In the genomic region with DNA sequence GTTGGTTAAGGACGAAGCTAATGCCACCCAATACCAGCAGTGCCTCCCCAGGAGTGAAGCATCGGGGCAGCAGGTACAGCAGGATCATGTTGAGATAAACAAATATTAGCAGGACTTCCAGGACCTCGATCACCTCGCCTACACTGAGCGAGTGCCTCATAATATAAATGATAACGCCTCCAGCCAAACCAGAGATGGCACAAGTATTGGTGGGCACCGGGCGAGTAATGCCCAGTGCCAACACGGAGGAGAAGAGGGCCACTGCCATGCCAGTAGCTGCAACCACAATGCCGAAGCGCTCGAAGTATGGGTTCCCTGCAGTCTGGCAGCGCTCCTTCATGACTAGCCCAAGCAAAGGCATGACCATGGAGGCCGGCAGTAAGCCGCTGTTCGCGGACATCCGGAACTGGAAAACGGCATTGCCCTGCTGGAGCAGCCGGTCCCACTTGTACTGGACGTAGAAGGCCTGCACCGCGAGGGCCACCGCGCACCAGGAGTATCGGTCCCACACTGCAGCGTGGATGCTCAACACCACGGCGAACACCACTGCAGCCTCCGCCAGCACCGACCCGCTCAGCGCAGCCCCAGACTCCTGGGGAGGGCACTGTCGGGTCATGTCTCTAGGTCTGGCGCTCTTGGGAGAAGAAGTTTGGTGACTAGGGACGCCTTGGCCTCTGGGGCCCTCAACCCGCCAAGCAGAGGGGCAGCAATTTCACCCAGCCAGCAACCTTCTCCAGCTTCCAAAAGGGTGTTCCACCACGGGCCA, we compare ENCODE assay signal across 8 mouse cellular contexts. TPM values are rescaled to one million over a fixed set of nuclear protein-coding genes. Genes with fewer than 3 reads are reported as not detected.
A peak's percentile ranks its signal among the peaks of the same experiment; 100 is the strongest.
DNase-seq lines count a peak whose midpoint lies in the region; ATAC-seq and TF ChIP-seq lines count a peak whose summit lies in the region.

No protein-coding gene starts in this region.

- peak; percentile 34; the same call in 1 of the 2 replicates for ATAC-seq in cerebellum, adult (ENCODE audit: insufficient number of reproducible peaks, low FRiP score, low TSS enrichment)
- peak; percentile 34 for ATAC-seq in heart, postnatal 0 days (ENCODE audit: insufficient read depth, low read depth)
- peak; percentile 62 for ATAC-seq in liver, embryonic 13.5 days (ENCODE audit: low read depth)
- ATAC-seq in stomach, embryonic 15.5 days (ENCODE audit: insufficient read depth, low FRiP score, low read depth): peak; percentile 50; the same call in 1 of the 2 replicates

- peak overlapping the region; percentile 67 for H3K9ac ChIP-seq in heart, postnatal 0 days (replicated peaks; ENCODE audit: low read depth, low read length)
- peak overlapping the region; percentile 89 for H3K9ac ChIP-seq in liver, embryonic 13.5 days
- peak overlapping the region; percentile 77 for H3K9ac ChIP-seq in stomach, embryonic 15.5 days

- peaks cover 9% of the 10 kb centered on the region; the same call in 1 of the 2 replicates for H3K4me1 ChIP-seq in heart, postnatal 0 days (ENCODE audit: control insufficient read depth, insufficient read depth)
- H3K4me1 ChIP-seq in liver, embryonic 13.5 days (replicated peaks): peaks cover 40% of the 10 kb centered on the region
- H3K4me1 ChIP-seq in stomach, embryonic 15.5 days: peaks cover 20% of the 10 kb centered on the region

- no peak for DNase-seq in cerebellum, adult 11-12 months
- DNase-seq in right cerebral cortex, postnatal 14 days: peak; percentile 26
- no peak for DNase-seq in right cerebral cortex, postnatal 25 days
- no peak for DNase-seq in heart, postnatal 0 days (ENCODE audit: low spot score)
- DNase-seq in liver, embryonic 13.5 days: no peak
- no peak for DNase-seq in Muller cell, postnatal 12 days (ENCODE audit: inconsistent ontology term)

- TF ChIP-seq EP300 in heart, postnatal 0 days (IDR thresholded peaks at IDR 0.05; ENCODE audit: low read depth): no peak

- H3K27me3 ChIP-seq in heart, postnatal 0 days (ENCODE audit: control insufficient read depth, insufficient read depth, low read length): no peaks in the 10 kb centered on the region
- no peaks in the 10 kb centered on the region for H3K27me3 ChIP-seq in liver, embryonic 13.5 days
- H3K27me3 ChIP-seq in stomach, embryonic 15.5 days (replicated peaks): no peaks in the 10 kb centered on the region

- H3K27ac ChIP-seq in heart, postnatal 0 days (ENCODE audit: low read depth): peak overlapping the region; percentile 58
- H3K27ac ChIP-seq in liver, embryonic 13.5 days: peak overlapping the region; percentile 47; the same call in 1 of the 2 replicates
- H3K27ac ChIP-seq in stomach, embryonic 15.5 days: peak overlapping the region; percentile 23; the same call in 1 of the 2 replicates

- WGBS in heart, postnatal 0 days: 12% methylated on average over 38 of the region's 38 CpGs
- WGBS in liver, embryonic 13.5 days (ENCODE audit: insufficient replicate concordance): 9% methylated on average over 38 of the region's 38 CpGs
- WGBS in stomach, embryonic 15.5 days: 12% methylated on average over 38 of the region's 38 CpGs

- peak overlapping the region; percentile 84 for H3K4me3 ChIP-seq in heart, postnatal 0 days (ENCODE audit: low read depth, low read length)
- H3K4me3 ChIP-seq in liver, embryonic 13.5 days (replicated peaks): peak overlapping the region; percentile 90
- H3K4me3 ChIP-seq in stomach, embryonic 15.5 days (replicated peaks): peak overlapping the region; percentile 97

- H3K36me3 ChIP-seq in heart, postnatal 0 days (replicated peaks; ENCODE audit: control insufficient read depth, insufficient read depth, low read length): peaks cover 7% of the 10 kb centered on the region; the same call in 1 of the 2 replicates
- H3K36me3 ChIP-seq in liver, embryonic 13.5 days: peaks cover 9% of the 10 kb centered on the region; the same call in 1 of the 2 replicates
- no peaks in the 10 kb centered on the region for H3K36me3 ChIP-seq in stomach, embryonic 15.5 days

- peak overlapping the region; percentile 84 for H3K4me2 ChIP-seq in heart, postnatal 0 days (ENCODE audit: low read depth, low read length)
- peak overlapping the region; percentile 96 for H3K4me2 ChIP-seq in liver, embryonic 13.5 days
- H3K4me2 ChIP-seq in stomach, embryonic 15.5 days: peak overlapping the region; percentile 98

- no peaks in the 10 kb centered on the region for H3K9me3 ChIP-seq in heart, postnatal 0 days (replicated peaks; ENCODE audit: control insufficient read depth, low read length)
- H3K9me3 ChIP-seq in liver, embryonic 13.5 days (replicated peaks): no peaks in the 10 kb centered on the region
- H3K9me3 ChIP-seq in stomach, embryonic 15.5 days: no peaks in the 10 kb centered on the region

- no peak for TF ChIP-seq CTCF in heart, postnatal 0 days (IDR thresholded peaks at IDR 0.05; ENCODE audit: low read depth)

RNA-seq across cellular contexts. Expression of a gene that starts 0.5 kb away (rescaled TPM):
- 45.4 and 53.8 TPM in 2 replicates for total RNA-seq in heart, postnatal 0 days (2014; rRNA removed; ENCODE audit: low replicate concordance)
- polyA plus RNA-seq in heart, postnatal 0 days (2015; fragmentation: Nextera tagmentation; extraction: Ambion mirVana): 27.2 and 32.8 TPM in 2 replicates
- 14.0 and 14.4 TPM in 2 replicates for polyA plus RNA-seq in liver, embryonic 13.5 days (2015; fragmentation: Nextera tagmentation; extraction: Ambion mirVana)
- 33.2 and 33.3 TPM in 2 replicates for polyA plus RNA-seq in stomach, embryonic 15.5 days (2015; fragmentation: Nextera tagmentation; extraction: Ambion mirVana)

RNA-seq across cellular contexts. Expression of a gene that starts 0.6 kb away (rescaled TPM):
- total RNA-seq in heart, postnatal 0 days (2014; rRNA removed; ENCODE audit: low replicate concordance): 24.6 and 32.3 TPM in 2 replicates
- polyA plus RNA-seq in heart, postnatal 0 days (2015; fragmentation: Nextera tagmentation; extraction: Ambion mirVana): 10.5 and 11.0 TPM in 2 replicates
- 15.5 and 20.0 TPM in 2 replicates for polyA plus RNA-seq in liver, embryonic 13.5 days (2015; fragmentation: Nextera tagmentation; extraction: Ambion mirVana)
- 22.4 and 29.7 TPM in 2 replicates for polyA plus RNA-seq in stomach, embryonic 15.5 days (2015; fragmentation: Nextera tagmentation; extraction: Ambion mirVana)

RNA-seq across cellular contexts. Expression of a gene that starts 4.8 kb away (rescaled TPM):
- not detected in 2 replicates for total RNA-seq in heart, postnatal 0 days (2014; rRNA removed; ENCODE audit: low replicate concordance)
- not detected in 2 replicates for polyA plus RNA-seq in heart, postnatal 0 days (2015; fragmentation: Nextera tagmentation; extraction: Ambion mirVana)
- polyA plus RNA-seq in liver, embryonic 13.5 days (2015; fragmentation: Nextera tagmentation; extraction: Ambion mirVana): 0.82 TPM in 1 of 2 replicates, not detected in the other
- not detected in 2 replicates for polyA plus RNA-seq in stomach, embryonic 15.5 days (2015; fragmentation: Nextera tagmentation; extraction: Ambion mirVana)

RNA-seq across cellular contexts. Expression of a gene that starts 19.6 kb away (rescaled TPM):
- 12.9 and 47.1 TPM in 2 replicates for total RNA-seq in heart, postnatal 0 days (2014; rRNA removed; ENCODE audit: low replicate concordance)
- polyA plus RNA-seq in heart, postnatal 0 days (2015; fragmentation: Nextera tagmentation; extraction: Ambion mirVana): 14.7 and 15.9 TPM in 2 replicates
- polyA plus RNA-seq in liver, embryonic 13.5 days (2015; fragmentation: Nextera tagmentation; extraction: Ambion mirVana): 8.1 and 8.9 TPM in 2 replicates
- 13.1 and 14.2 TPM in 2 replicates for polyA plus RNA-seq in stomach, embryonic 15.5 days (2015; fragmentation: Nextera tagmentation; extraction: Ambion mirVana)

RNA-seq across cellular contexts. Expression of a gene that starts 45.2 kb away (rescaled TPM):
- total RNA-seq in heart, postnatal 0 days (2014; rRNA removed; ENCODE audit: low replicate concordance): 13.9 TPM in 1 of 2 replicates, not detected in the other
- polyA plus RNA-seq in heart, postnatal 0 days (2015; fragmentation: Nextera tagmentation; extraction: Ambion mirVana): 0.10 and 0.12 TPM in 2 replicates
- polyA plus RNA-seq in liver, embryonic 13.5 days (2015; fragmentation: Nextera tagmentation; extraction: Ambion mirVana): 0.05 and 0.07 TPM in 2 replicates
- polyA plus RNA-seq in stomach, embryonic 15.5 days (2015; fragmentation: Nextera tagmentation; extraction: Ambion mirVana): 0.22 and 0.35 TPM in 2 replicates
